Mouse (Mus musculus): ENCODE measurements at regions not wholly inside any gene's neighbourhood (a gene's known extent, or its start where the extent isn't known, plus 50 kb on each side); places are given as distances from the start of the nearest gene placed in this dataset.

- Histone ChIP-seq H3K27me3 (ENCODE audit: control insufficient read depth, insufficient read depth, low read length) (no peaks in the 10 kb centered on the region), H3K9ac (ENCODE audit: low read length) (no peak overlapping the region), H3K36me3 (ENCODE audit: control insufficient read depth, insufficient read depth, low read length) (no peaks in the 10 kb centered on the region), H3K9me3 (ENCODE audit: control insufficient read depth, low read length) (0 out of 2 replicates have a peak, but pooled peaks cover 4% of the 10 kb centered on the region), H3K4me2 (ENCODE audit: low read length) (no peak overlapping the region), H3K27ac (replicated peaks in 1 of 2; ENCODE audit: control insufficient read depth in 1 of 2, insufficient read depth in 1 of 2, low read depth in 2 of 2, low read length in 2 of 2) (no peak overlapping the region), H3K4me3 (ENCODE audit: control insufficient read depth in 1 of 2, insufficient read depth in 1 of 2, low read depth in 1 of 2, low read length in 2 of 2) (no peak overlapping the region), H3K4me1 (ENCODE audit: control insufficient read depth in 2 of 2, insufficient read depth in 2 of 2, low read length in 2 of 2) (peaks cover 12 to 15% of the 10 kb centered on the region in 2 experiments; a peak in 3 of 4 replicates)
- 86% methylated on average over 2 of the region's 2 CpGs for WGBS
- ATAC-seq (ENCODE audit: insufficient number of reproducible peaks, insufficient read depth, low FRiP score, low read depth): no peak
Observed at GRCm38 (mm10) chr17:9841103-9841502, 171.6 kb upstream of the Pabpc6 start.

- Histone ChIP-seq H3K27ac (replicated peaks in 1 of 2; ENCODE audit: control insufficient read depth in 1 of 2, insufficient read depth in 1 of 2, low read depth in 2 of 2, low read length in 2 of 2) (no peak overlapping the region), H3K36me3 (ENCODE audit: control insufficient read depth, insufficient read depth, low read length) (no peaks in the 10 kb centered on the region), H3K9ac (ENCODE audit: low read length) (no peak overlapping the region), H3K4me2 (ENCODE audit: low read length) (no peak overlapping the region), H3K4me3 (ENCODE audit: control insufficient read depth in 1 of 2, insufficient read depth in 1 of 2, low read depth in 1 of 2, low read length in 2 of 2) (no peak overlapping the region), H3K9me3 (ENCODE audit: control insufficient read depth, low read length) (0 out of 2 replicates have a peak, but pooled peaks cover 4% of the 10 kb centered on the region), H3K27me3 (ENCODE audit: control insufficient read depth, insufficient read depth, low read length) (no peaks in the 10 kb centered on the region), H3K4me1 (ENCODE audit: control insufficient read depth in 2 of 2, insufficient read depth in 2 of 2, low read length in 2 of 2) (peaks cover 8 to 9% of the 10 kb centered on the region in 2 experiments; a peak in 3 of 4 replicates)
- no peak for ATAC-seq (ENCODE audit: insufficient number of reproducible peaks, insufficient read depth, low FRiP score, low read depth)
- 50% methylated on average over 7 of the region's 7 CpGs for WGBS
Observed at GRCm38 (mm10) chr17:9839256-9839655, 169.7 kb upstream of the Pabpc6 start.

- H3K27me3 ChIP-seq (ENCODE audit: control insufficient read depth, insufficient read depth, low read length): no peaks in the 10 kb centered on the region
- no peak for ATAC-seq (ENCODE audit: insufficient number of reproducible peaks, insufficient read depth, low FRiP score, low read depth)
- H3K9me3 ChIP-seq (ENCODE audit: control insufficient read depth, low read length): 0 out of 2 replicates have a peak, but pooled peaks cover 4% of the 10 kb centered on the region
- peaks cover 8 to 9% of the 10 kb centered on the region in 2 experiments; a peak in 3 of 4 replicates for H3K4me1 ChIP-seq (ENCODE audit: control insufficient read depth in 2 of 2, insufficient read depth in 2 of 2, low read length in 2 of 2)
- WGBS: 43% methylated on average over 7 of the region's 7 CpGs
- peak overlapping the region; percentile 58 to 82 for H3K27ac ChIP-seq (replicated peaks in 1 of 2; ENCODE audit: control insufficient read depth in 1 of 2, insufficient read depth in 1 of 2, low read depth in 2 of 2, low read length in 2 of 2)
- H3K4me2 ChIP-seq (ENCODE audit: low read length): no peak overlapping the region
- no peak overlapping the region for H3K9ac ChIP-seq (ENCODE audit: low read length)
- H3K36me3 ChIP-seq (ENCODE audit: control insufficient read depth, insufficient read depth, low read length): no peaks in the 10 kb centered on the region
- H3K4me3 ChIP-seq (ENCODE audit: control insufficient read depth in 1 of 2, insufficient read depth in 1 of 2, low read depth in 1 of 2, low read length in 2 of 2): no peak overlapping the region
Observed at GRCm38 (mm10) chr17:9836995-9837842, 167.7 kb upstream of the Pabpc6 start.

- Histone ChIP-seq H3K4me1 (ENCODE audit: control insufficient read depth in 2 of 2, insufficient read depth in 2 of 2, low read length in 2 of 2) (no peaks in the 10 kb centered on the region), H3K9ac (ENCODE audit: low read length) (no peak overlapping the region), H3K4me3 (ENCODE audit: control insufficient read depth in 1 of 2, insufficient read depth in 1 of 2, low read depth in 1 of 2, low read length in 2 of 2) (no peak overlapping the region), H3K4me2 (ENCODE audit: low read length) (no peak overlapping the region), H3K9me3 (ENCODE audit: control insufficient read depth, low read length) (no peaks in the 10 kb centered on the region), H3K27ac (replicated peaks in 1 of 2; ENCODE audit: control insufficient read depth in 1 of 2, insufficient read depth in 1 of 2, low read depth in 2 of 2, low read length in 2 of 2) (no peak overlapping the region), H3K27me3 (ENCODE audit: control insufficient read depth, insufficient read depth, low read length) (no peaks in the 10 kb centered on the region), H3K36me3 (ENCODE audit: control insufficient read depth, insufficient read depth, low read length) (no peaks in the 10 kb centered on the region)
- ATAC-seq (ENCODE audit: insufficient number of reproducible peaks, insufficient read depth, low FRiP score, low read depth): no peak
- 82% methylated on average over 5 of the region's 5 CpGs for WGBS
Observed at GRCm38 (mm10) chr17:9829895-9830294, 160.4 kb upstream of the Pabpc6 start.

GRCm38 (mm10) chr17:9821358-9821757, 151.8 kb upstream of the Pabpc6 start:
- Histone ChIP-seq H3K4me2 (ENCODE audit: low read length) (no peak overlapping the region), H3K9me3 (ENCODE audit: control insufficient read depth, low read length) (0 out of 2 replicates have a peak, but pooled peaks cover 4% of the 10 kb centered on the region), H3K4me3 (ENCODE audit: control insufficient read depth in 1 of 2, insufficient read depth in 1 of 2, low read depth in 1 of 2, low read length in 2 of 2) (no peak overlapping the region), H3K27ac (replicated peaks in 1 of 2; ENCODE audit: control insufficient read depth in 1 of 2, insufficient read depth in 1 of 2, low read depth in 2 of 2, low read length in 2 of 2) (no peak overlapping the region), H3K36me3 (ENCODE audit: control insufficient read depth, insufficient read depth, low read length) (no peaks in the 10 kb centered on the region), H3K9ac (ENCODE audit: low read length) (no peak overlapping the region), H3K27me3 (ENCODE audit: control insufficient read depth, insufficient read depth, low read length) (no peaks in the 10 kb centered on the region), H3K4me1 (ENCODE audit: control insufficient read depth in 2 of 2, insufficient read depth in 2 of 2, low read length in 2 of 2) (no peaks in the 10 kb centered on the region)
- no peak for ATAC-seq (ENCODE audit: insufficient number of reproducible peaks, insufficient read depth, low FRiP score, low read depth)
- WGBS: 80% methylated on average over 4 of the region's 4 CpGs

GRCm38 (mm10) chr17:9817056-9817455, 147.5 kb upstream of the Pabpc6 start:
- Histone ChIP-seq H3K27ac (replicated peaks in 1 of 2; ENCODE audit: control insufficient read depth in 1 of 2, insufficient read depth in 1 of 2, low read depth in 2 of 2, low read length in 2 of 2) (no peak overlapping the region), H3K9me3 (ENCODE audit: control insufficient read depth, low read length) (0 out of 2 replicates have a peak, but pooled peaks cover 4% of the 10 kb centered on the region), H3K27me3 (ENCODE audit: control insufficient read depth, insufficient read depth, low read length) (no peaks in the 10 kb centered on the region), H3K4me2 (ENCODE audit: low read length) (no peak overlapping the region), H3K9ac (ENCODE audit: low read length) (no peak overlapping the region), H3K4me1 (ENCODE audit: control insufficient read depth in 2 of 2, insufficient read depth in 2 of 2, low read length in 2 of 2) (no peaks in the 10 kb centered on the region), H3K4me3 (ENCODE audit: control insufficient read depth in 1 of 2, insufficient read depth in 1 of 2, low read depth in 1 of 2, low read length in 2 of 2) (no peak overlapping the region), H3K36me3 (ENCODE audit: control insufficient read depth, insufficient read depth, low read length) (no peaks in the 10 kb centered on the region)
- no peak for ATAC-seq (ENCODE audit: insufficient number of reproducible peaks, insufficient read depth, low FRiP score, low read depth)

GRCm38 (mm10) chr17:9797069-9797468, 127.6 kb upstream of the Pabpc6 start:
- H3K27ac ChIP-seq (replicated peaks in 1 of 2; ENCODE audit: control insufficient read depth in 1 of 2, insufficient read depth in 1 of 2, low read depth in 2 of 2, low read length in 2 of 2): no peak overlapping the region

More at GRCm38 (mm10) chr17:9797069-9797468, 127.6 kb upstream of the Pabpc6 start:
- peak overlapping the region; percentile 44 for H3K4me2 ChIP-seq (ENCODE audit: low read length)
- H3K9ac ChIP-seq (ENCODE audit: low read length): no peak overlapping the region
- peaks cover 4% of the 10 kb centered on the region; the same call in 1 of the 2 replicates for H3K9me3 ChIP-seq (ENCODE audit: control insufficient read depth, low read length)
- WGBS: 26% methylated on average over 8 of the region's 8 CpGs
- no peaks in the 10 kb centered on the region for H3K36me3 ChIP-seq (ENCODE audit: control insufficient read depth, insufficient read depth, low read length)
- peaks cover 0 to 8% of the 10 kb centered on the region in 2 experiments; a peak in 2 of 4 replicates for H3K4me1 ChIP-seq (ENCODE audit: control insufficient read depth in 2 of 2, insufficient read depth in 2 of 2, low read length in 2 of 2)
- ATAC-seq (ENCODE audit: insufficient number of reproducible peaks, insufficient read depth, low FRiP score, low read depth): no peak
- no peaks in the 10 kb centered on the region for H3K27me3 ChIP-seq (ENCODE audit: control insufficient read depth, insufficient read depth, low read length)
- no peak overlapping the region for H3K4me3 ChIP-seq (ENCODE audit: control insufficient read depth in 1 of 2, insufficient read depth in 1 of 2, low read depth in 1 of 2, low read length in 2 of 2)

Data from heart, embryonic 14.5 days (tissue).